Mouse (Mus musculus) layer of hippocampus, adult 2 months (tissue): Measurements from ENCODE around the gene Vps25. TPM values are rescaled to one million over a fixed set of nuclear protein-coding genes. Genes with fewer than 3 reads are reported as not detected.
A peak's percentile ranks its signal among the peaks of the same experiment; 100 is the strongest.

ENCODE experiments used
- DNase-seq, 2 experiments: peaks; one replicate each; pipeline ENCODE4 v3.0.0; 2022; ENCODE audit warnings: low spot score in 2 of 2
- H3K27ac ChIP-seq: fragments of 200-600 bp; 2 replicates; pipeline ENCODE4 v1.8.1; 2022
- H3K4me3 ChIP-seq: fragments of 200-600 bp; 2 replicates; pipeline ENCODE4 v1.8.1; 2022; ENCODE audit warnings: mild to moderate bottlenecking
- CTCF ChIP-seq: fragments of 200-600 bp; conservative IDR thresholded peaks from 2 replicates; pipeline ENCODE4 v1.8.1; 2022; ENCODE audit warnings: antibody characterized with exemption, mild to moderate bottlenecking, moderate library complexity
- total RNA-seq, 2 experiments: library from RNA; stranded (reverse); gene quantifications; 2 replicates each; pipeline ENCODE4 v1.2.3; 2021

Vps25 gene
- total RNA-seq, 2 experiments from 2014 or later = 68.8 to 69.4 TPM

DNA sequence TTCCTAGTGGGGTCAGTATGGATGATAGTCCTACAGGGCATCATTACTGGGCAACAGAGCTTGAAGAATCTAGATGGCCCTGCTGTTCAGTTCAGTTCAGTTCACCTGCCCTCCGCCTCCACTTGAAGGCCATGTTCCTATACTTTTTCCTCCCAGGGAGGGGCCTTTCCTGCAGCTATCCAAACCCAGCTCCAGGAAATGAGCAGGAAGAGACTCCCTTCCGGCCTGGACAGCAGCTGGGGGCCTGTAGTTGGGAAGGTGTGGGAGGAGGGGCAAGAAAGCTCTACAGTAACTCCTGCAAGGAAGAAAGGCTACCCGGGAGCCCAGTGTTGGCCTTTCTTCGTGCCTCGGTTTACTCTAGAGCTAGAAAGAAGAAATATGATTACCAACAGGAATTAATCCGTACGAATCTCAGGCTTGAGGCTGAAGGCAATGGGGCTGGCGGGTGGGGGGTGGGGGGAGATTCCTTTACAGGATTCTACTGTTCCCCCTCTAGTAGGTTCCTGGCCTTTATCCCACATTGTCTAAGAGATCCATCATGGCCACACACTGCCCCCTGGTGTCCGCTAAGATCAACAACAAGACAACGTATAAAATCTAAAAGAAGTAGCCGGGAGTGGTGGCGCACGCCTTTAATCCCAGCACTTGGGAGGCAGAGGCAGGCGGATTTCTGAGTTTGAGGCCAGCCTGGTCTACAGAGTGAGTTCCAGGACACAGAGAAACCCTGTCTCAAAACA lies 5.1 kb upstream of the Vps25 start:
- TF ChIP-seq CTCF = peak; percentile 78
- no peak overlapping the region; the same call in 1 of the 2 replicates for H3K4me3 ChIP-seq
- H3K27ac ChIP-seq = peak overlapping the region; percentile 92
- peak; percentile 62 for DNase-seq

DNA sequence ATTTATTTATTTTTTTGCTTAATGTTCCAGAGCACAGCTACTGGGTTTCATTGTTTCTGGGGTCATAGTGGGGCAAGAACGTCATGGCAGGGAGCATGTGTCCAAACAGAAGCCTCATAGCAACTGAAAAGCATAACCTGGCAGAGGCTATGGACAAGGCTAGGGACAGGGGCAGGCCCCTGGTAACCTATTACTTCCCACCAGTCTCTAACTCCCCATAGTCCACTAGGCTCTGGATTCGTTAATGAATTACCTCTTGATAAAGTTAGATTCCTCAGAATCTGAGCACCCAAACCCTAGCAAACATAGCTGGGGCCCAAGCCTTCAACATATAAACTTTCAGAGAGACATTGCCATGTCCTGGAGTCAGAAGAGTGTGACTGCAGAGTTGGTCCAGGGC lies 2.5 kb upstream of the Vps25 start:
- H3K4me3 ChIP-seq = no peak overlapping the region
- no peak for TF ChIP-seq CTCF

DNA sequence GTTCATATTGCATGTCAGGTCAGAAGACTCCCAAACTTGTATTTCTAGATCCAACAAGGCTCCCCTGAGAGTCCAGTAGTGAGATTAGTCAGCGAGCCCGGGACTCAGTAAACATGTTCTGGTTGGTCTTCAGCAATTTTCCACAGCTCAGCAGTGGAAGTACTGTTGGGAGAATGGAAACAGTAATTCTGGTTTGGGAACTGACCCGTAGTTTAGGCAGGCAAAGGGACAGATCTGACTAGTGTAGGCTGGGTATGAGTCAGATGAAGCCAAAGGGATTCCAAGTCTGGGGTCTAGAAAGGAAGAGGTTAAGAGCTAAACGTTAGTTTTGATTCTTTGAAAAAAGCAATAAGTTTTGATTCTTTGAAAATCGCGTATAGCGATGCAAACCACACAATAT lies 566 bp upstream of the Vps25 start:
- no peak for DNase-seq
- Histone ChIP-seq H3K4me3 (peak overlapping the region; percentile 81), H3K27ac (peak overlapping the region; percentile 96)
- no peak for TF ChIP-seq CTCF

More for the DNA sequence above, 2.5 kb upstream of the Vps25 start:
- DNase-seq = no peak
- H3K27ac ChIP-seq = no peak overlapping the region

DNA sequence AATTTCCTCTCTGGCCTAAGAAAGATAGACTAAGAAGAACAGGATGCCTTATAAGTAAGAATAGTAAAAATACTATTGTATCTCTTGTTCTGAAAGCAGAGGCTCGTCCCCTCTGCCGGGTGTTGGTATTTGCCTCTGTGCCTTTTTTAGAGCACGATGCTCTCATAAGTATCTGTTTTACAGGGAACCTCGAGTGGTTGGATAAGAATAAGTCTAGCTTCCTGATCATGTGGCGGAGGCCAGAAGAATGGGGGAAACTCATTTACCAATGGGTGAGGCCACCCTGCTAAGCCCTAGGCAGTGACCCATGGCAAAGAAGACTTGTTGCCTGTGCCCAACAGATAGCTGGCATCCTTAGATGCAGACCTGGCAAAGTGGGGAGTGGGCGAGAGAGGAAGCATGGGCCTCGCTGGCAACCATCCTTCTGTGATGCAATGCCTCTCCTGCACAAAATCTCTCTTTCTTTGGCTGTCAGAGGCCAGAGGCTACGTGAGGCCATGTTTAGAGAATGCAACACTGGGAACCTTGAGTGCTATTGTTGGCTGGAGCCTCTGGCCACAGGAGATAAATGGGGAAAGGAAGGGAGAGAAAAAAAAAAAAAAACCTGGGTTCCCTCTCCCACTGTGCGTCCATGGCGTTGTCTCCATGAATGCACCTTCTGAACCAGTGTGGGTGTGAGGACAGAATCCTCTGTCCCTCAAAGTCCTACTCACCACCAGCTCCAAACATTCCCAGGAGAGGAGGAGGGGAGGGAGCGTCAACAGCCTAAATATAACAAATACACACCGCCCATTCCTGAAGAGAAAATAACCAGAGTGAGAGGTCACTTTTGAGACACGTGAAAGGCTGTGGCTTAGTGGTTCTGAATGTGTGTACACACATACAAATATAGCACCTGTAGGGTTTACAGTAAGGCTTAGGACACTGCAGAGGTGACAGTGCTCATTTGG lies 2.6 kb downstream of the Vps25 start:
- Histone ChIP-seq H3K4me3 (no peak overlapping the region), H3K27ac (no peak overlapping the region)
- no peak for DNase-seq
- no peak for TF ChIP-seq CTCF

DNA sequence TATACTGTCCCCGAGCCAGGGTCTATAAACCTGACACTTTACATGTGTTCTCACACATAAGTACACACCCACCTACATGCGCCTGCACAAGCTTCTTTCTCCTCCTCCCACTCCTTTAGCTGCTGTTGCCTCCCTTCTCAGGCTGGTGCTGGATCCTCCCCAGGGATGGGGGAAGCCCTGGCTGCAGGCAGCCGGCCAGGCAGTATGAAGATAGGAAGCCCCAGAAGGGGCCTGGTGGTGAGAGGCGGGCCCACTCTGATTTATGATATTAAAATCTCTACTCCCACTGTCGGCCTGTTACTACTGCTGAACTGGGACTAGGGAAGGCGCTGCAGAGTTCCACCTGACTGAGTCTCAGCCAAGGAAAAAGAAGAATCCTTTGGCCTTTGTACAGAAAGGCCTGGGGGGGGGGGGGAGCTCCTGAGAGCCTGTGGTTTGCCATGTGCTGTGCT lies 5.8 kb downstream of the Vps25 start:
- DNase-seq = peak; percentile 71 to 83
- H3K27ac ChIP-seq = peak overlapping the region; percentile 81
- H3K4me3 ChIP-seq = no peak overlapping the region
- TF ChIP-seq CTCF = peak; percentile 6; the same call in 1 of the 2 replicates

DNA sequence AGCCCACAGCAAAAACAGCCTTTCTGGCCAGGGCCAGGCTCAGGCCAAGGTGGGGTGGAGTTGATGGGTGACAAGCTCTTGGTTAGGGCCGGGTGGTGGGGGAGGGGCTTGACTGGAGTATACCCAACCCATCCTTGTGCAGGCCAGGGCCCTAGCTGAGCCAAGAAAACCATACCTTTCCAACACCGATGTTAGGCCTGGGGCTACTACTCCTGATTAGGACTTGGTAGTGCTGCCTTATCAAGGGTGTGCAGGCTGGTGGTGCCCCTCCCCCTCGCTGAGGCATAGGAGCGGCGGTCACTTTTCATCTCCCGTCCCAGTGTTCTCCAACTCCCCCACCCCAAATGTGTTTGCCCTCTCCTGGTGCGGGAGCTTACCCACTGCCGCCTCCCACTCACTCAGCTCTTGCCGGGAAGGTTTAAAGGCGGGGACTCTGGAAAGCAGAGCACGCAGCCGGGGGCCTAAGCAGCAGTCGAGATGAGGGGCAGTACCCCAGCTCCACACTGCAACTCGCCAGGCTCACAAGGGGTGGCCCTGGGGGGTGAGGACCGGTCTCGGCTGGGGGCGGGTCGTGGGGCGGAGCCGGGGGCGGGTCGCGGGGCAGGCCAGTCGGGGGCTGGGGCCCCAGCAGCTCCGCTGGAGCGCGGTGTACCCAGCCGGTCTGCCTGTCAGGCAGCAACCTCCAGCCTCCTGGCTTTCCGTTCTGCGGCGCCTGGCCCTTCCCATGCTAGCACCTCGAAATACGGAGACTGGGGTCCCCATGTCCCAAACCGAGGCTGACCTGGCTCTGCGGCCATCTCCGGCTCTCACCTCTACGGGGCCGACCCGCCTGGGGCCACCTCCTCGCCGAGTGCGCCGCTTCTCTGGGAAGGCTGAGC lies 6.7 kb downstream of the Vps25 start, which contains the start of gene Wnk4:
Gene Wnk4 (plus strand): TSS at position 620 of the 878 bp plus-strand sequence.
- peak within 1 kb of the TSS; percentile 55 for H3K4me3 ChIP-seq
- H3K27ac ChIP-seq = peak within 1 kb of the TSS; percentile 81
- no peak for TF ChIP-seq CTCF
- DNase-seq = peak in 1 of 2 experiments; percentile 29

DNA sequence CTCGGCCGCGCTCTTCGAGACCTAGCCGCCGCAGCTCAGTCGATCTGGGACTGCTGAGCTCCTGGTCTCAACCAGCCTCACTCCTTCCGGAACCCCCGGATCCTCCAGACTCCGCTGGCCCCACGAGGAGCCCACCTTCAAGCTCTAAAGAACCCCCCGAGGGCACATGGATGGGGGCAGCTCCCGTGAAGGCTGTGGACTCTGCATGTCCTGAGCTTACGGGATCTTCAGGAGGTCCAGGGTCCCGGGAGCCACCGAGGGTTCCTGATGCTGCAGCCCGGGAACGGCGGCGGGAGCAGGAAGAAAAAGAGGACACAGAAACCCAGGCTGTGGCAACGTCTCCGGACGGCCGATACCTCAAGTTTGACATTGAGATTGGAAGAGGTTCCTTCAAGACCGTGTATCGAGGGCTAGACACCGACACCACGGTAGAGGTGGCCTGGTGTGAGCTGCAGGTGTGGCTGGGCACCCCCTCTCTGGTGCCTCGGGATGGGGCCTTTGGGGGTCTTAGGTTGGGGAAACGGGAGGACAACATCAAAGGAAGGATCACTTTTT lies 7.4 kb downstream of the Vps25 start:
- Histone ChIP-seq H3K4me3 (peak overlapping the region; percentile 55), H3K27ac (peak overlapping the region; percentile 81)
- no peak for DNase-seq
- TF ChIP-seq CTCF = no peak

DNA sequence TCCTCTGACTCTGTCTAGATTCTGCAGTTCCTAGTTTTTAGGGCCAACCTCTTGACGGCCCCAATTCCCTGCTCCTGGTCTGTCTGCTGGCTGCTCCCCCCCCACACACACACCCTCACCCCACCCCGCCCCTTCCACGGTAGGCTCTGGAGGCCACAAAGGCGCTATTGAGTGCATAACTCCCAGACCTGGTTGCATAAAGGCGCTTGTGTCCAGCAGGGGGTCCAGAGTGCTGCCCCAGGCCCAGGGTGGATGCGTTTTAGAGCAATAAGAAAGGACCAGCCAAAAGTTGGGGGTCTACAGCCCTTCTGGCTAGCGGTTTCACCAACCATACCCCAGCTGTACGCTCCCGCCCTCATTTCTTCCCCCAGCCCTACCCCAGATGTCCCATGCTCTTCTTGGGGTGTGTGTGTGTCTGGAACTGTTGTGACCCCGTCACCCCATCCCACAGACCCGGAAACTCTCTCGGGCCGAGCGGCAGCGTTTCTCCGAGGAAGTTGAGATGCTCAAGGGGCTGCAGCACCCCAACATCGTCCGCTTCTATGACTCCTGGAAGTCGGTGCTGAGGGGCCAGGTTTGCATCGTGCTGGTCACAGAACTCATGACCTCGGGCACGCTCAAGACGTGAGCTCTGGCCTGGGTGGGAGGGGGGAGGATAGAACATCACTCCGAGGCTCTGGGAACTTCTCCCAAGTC lies 8.9 kb downstream of the Vps25 start:
- no peak for DNase-seq
- TF ChIP-seq CTCF = no peak
- H3K4me3 ChIP-seq = no peak overlapping the region
- no peak overlapping the region for H3K27ac ChIP-seq

DNA sequence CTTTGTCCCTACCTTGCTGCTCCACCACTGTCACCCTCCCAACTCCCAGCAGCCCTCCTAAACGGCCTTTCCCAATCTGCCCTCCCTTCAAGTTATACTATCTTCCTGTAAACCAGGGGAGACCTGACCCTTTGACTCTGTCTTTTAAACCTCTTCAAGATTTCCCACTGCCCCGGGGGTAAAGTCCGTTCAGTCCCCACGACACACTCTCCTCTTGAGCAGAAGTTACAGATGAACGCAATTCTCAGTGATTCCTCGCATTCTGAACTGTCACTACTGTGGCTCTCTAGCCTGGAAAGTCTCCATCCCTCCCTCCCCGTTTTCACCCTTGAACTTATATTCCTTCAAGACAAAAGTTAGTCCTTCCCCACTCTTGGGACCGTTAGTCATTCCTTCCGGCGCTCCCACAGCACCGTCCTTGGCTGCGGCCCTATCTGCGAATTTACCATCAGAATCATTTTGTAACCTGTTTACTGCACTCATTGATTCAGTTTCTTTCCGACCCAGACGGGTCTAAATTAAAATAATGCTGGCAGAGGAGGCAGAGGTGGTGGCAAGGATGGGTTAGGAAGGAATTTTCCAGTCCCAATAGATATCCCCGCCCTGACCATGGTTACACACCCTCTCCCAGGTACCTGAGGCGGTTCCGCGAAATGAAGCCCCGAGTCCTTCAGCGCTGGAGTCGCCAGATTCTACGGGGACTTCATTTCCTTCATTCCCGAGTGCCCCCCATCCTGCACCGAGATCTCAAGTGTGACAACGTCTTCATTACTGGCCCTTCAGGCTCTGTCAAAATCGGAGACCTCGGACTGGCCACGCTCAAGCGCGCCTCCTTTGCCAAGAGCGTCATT lies 9.9 kb downstream of the Vps25 start:
- no peak overlapping the region for H3K4me3 ChIP-seq
- no peak for DNase-seq
- no peak for TF ChIP-seq CTCF
- H3K27ac ChIP-seq = no peak overlapping the region

DNA sequence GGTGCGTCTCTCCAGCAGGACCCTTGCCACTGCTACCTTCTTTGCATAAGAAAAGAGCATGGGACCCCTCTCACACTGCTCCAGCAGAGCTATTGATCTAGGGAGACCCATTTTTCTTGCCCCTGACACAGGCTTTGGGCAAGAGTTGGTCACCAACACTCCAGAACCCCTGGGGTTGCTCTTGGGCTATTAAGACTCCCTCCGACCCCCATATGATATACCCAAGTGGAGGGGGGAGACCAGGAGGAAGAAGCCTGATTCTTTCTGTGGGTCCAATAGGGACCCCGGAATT lies 10.4 kb downstream of the Vps25 start:
- no peak overlapping the region for H3K27ac ChIP-seq
- no peak overlapping the region for H3K4me3 ChIP-seq
- no peak for TF ChIP-seq CTCF
- no peak for DNase-seq

DNA sequence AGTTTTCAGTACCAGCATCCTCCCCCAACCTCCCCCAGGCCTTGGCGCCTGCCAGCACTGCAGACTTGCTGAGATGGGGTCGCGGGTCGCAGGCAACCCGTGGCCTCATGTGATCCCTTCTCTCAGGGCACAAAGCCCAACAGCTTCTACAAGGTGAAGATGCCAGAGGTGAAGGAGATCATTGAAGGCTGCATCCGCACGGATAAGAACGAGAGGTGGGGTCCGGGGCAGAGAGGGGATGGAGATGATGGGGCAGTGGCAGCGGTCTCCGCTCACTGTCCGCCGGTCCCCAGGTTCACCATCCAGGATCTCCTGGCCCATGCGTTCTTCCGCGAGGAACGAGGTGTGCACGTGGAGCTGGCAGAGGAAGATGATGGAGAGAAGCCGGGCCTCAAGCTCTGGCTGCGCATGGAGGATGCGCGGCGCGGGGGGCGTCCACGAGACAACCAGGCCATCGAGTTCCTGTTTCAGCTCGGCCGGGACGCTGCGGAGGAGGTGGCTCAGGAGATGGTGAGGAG lies 11.5 kb downstream of the Vps25 start:
- DNase-seq = no peak
- TF ChIP-seq CTCF = no peak
- H3K27ac ChIP-seq = no peak overlapping the region
- peak overlapping the region; percentile 0; the same call in 1 of the 2 replicates for H3K4me3 ChIP-seq
